Mouse (Mus musculus): Measurements from ENCODE around the gene Def6. TPM values are rescaled to one million over a fixed set of nuclear protein-coding genes. Genes with fewer than 3 reads are reported as not detected.
A peak's percentile ranks its signal among the peaks of the same experiment; 100 is the strongest.

Gene Def6
- polyA plus RNA-seq (2015; fragmentation: Nextera tagmentation; extraction: Ambion mirVana) = 5.8 and 6.2 TPM in 2 replicates

DNA sequence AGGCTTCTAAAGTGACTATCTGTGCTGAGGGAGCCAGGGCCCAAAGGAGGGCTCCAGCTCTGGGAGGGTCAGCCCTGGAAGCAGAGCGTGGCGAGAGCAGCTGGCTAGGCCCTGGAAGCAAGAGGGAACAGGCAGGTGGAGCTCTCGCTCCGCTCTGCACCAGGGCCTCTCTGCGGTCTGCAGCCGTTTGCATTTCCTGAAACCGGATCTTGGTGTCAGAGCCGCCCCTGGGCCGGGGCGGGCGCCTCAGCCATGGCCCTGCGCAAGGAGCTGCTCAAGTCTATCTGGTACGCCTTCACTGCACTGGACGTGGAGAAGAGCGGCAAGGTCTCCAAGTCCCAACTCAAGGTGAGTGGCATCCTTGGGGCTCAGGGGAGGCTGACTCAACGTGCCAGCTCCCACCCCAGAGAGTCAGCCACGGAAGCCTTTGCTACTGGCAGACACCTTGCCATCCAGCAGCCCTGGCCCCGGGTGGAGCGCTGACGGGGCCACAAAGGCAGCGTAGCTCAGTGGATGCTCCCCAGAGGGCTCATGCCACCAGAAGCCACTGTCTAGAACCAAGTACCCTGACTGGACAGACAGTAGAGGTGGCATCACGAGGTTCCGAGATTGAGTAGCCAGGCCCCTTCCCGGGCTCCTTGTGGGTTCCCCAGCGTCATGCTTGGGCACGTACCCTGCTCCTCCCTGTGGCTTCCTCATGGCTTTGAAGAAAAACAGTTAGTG, at the start of gene Def6:
Gene Def6, plus strand, starts transcription at position 188 of the 723 bp plus-strand sequence.
- WGBS = 25% methylated on average over 23 of the region's 26 CpGs
- peak; percentile 76 for TF ChIP-seq CTCF (IDR thresholded peaks at IDR 0.05)
- no peak for TF ChIP-seq EP300 (IDR thresholded peaks at IDR 0.05)
- H3K27ac ChIP-seq (ENCODE audit: low read length) = peak within 1 kb of the TSS; percentile 52
- peaks cover 5% of the 10 kb centered on the region; the same call in 1 of the 2 replicates for H3K4me1 ChIP-seq (ENCODE audit: insufficient read depth, low read depth, low read length)
- peaks cover 5% of the 10 kb centered on the region; the same call in 1 of the 2 replicates for H3K36me3 ChIP-seq (ENCODE audit: insufficient read depth, low read length)
- H3K4me2 ChIP-seq (replicated peaks; ENCODE audit: low read depth, low read length) = peak within 1 kb of the TSS; percentile 48
- ATAC-seq (peak; percentile 89), DNase-seq (ENCODE audit: low spot score) (peak; percentile 90)
- H3K4me3 ChIP-seq (ENCODE audit: low read depth, low read length) = peak within 1 kb of the TSS; percentile 14; the same call in 1 of the 2 replicates
- H3K27me3 ChIP-seq (replicated peaks; ENCODE audit: insufficient read depth, low read length) = no peaks in the 10 kb centered on the region
- H3K9ac ChIP-seq (replicated peaks; ENCODE audit: low read depth) = no peak within 1 kb of the TSS
- H3K9me3 ChIP-seq (ENCODE audit: low read length) = no peaks in the 10 kb centered on the region

DNA sequence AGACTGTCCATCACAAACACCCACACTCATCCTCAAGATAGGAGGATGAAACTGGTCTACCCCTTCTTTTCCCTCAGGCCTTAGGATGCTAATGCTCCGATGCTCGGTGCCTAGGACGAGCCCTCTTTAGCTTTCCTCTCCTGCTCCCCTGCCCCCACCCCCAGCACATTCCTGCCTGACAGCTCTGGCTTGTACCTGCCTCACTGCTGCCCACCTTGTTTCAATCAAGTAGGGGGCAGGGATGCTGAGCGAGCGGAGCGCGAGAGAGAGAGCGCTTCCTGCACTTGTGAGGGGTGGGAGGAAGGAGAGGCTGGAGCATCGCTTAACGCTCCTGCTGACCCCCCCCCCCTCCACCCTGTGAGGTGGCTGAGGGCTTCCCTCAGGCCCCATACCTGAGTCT, 47.2 kb upstream of the Def6 start:
- H3K9me3 ChIP-seq (ENCODE audit: low read length) = no peaks in the 10 kb centered on the region
- no peak overlapping the region for H3K4me3 ChIP-seq (ENCODE audit: low read depth, low read length)
- no peak overlapping the region for H3K9ac ChIP-seq (replicated peaks; ENCODE audit: low read depth)
- no peak overlapping the region for H3K4me2 ChIP-seq (replicated peaks; ENCODE audit: low read depth, low read length)
- H3K36me3 ChIP-seq (ENCODE audit: insufficient read depth, low read length) = no peaks in the 10 kb centered on the region
- no peak overlapping the region for H3K27ac ChIP-seq (ENCODE audit: low read length)
- H3K4me1 ChIP-seq (ENCODE audit: insufficient read depth, low read depth, low read length) = no peaks in the 10 kb centered on the region
- ATAC-seq = no peak
- DNase-seq (ENCODE audit: low spot score) = no peak
- H3K27me3 ChIP-seq (replicated peaks; ENCODE audit: insufficient read depth, low read length) = no peaks in the 10 kb centered on the region; the same call in 1 of the 2 replicates
- TF ChIP-seq EP300 (IDR thresholded peaks at IDR 0.05) (no peak), CTCF (IDR thresholded peaks at IDR 0.05) (no peak)
- WGBS = 22% methylated on average over 10 of the region's 10 CpGs

- WGBS = 20% methylated on average over 11 of the region's 11 CpGs
Measured at GRCm38 (mm10) chr17:28161310-28161881, 46.2 kb upstream of the Def6 start.

GRCm38 (mm10) chr17:28163666-28164065, 43.9 kb upstream of the Def6 start:
- DNase-seq (ENCODE audit: low spot score) = peak; percentile 87
- no peaks in the 10 kb centered on the region; the same call in 1 of the 2 replicates for H3K36me3 ChIP-seq (ENCODE audit: insufficient read depth, low read length)
- no peak overlapping the region for H3K27ac ChIP-seq (ENCODE audit: low read length)
- TF ChIP-seq CTCF (IDR thresholded peaks at IDR 0.05) (peak; percentile 98), EP300 (IDR thresholded peaks at IDR 0.05) (no peak)
- no peaks in the 10 kb centered on the region for H3K9me3 ChIP-seq (ENCODE audit: low read length)
- WGBS = 12% methylated on average over 6 of the region's 6 CpGs
- H3K4me3 ChIP-seq (ENCODE audit: low read depth, low read length) = no peak overlapping the region
- H3K4me2 ChIP-seq (replicated peaks; ENCODE audit: low read depth, low read length) = no peak overlapping the region
- H3K27me3 ChIP-seq (replicated peaks; ENCODE audit: insufficient read depth, low read length) = no peaks in the 10 kb centered on the region; the same call in 1 of the 2 replicates
- no peak overlapping the region for H3K9ac ChIP-seq (replicated peaks; ENCODE audit: low read depth)
- ATAC-seq = peak; percentile 75
- H3K4me1 ChIP-seq (ENCODE audit: insufficient read depth, low read depth, low read length) = no peaks in the 10 kb centered on the region

More at GRCm38 (mm10) chr17:28161310-28161881, 46.2 kb upstream of the Def6 start:
- Histone ChIP-seq H3K27me3 (replicated peaks; ENCODE audit: insufficient read depth, low read length) (no peaks in the 10 kb centered on the region; the same call in 1 of the 2 replicates), H3K9me3 (ENCODE audit: low read length) (no peaks in the 10 kb centered on the region), H3K27ac (ENCODE audit: low read length) (no peak overlapping the region), H3K36me3 (ENCODE audit: insufficient read depth, low read length) (no peaks in the 10 kb centered on the region), H3K9ac (replicated peaks; ENCODE audit: low read depth) (no peak overlapping the region), H3K4me3 (ENCODE audit: low read depth, low read length) (no peak overlapping the region), H3K4me2 (replicated peaks; ENCODE audit: low read depth, low read length) (no peak overlapping the region), H3K4me1 (ENCODE audit: insufficient read depth, low read depth, low read length) (no peaks in the 10 kb centered on the region)
- TF ChIP-seq EP300 (IDR thresholded peaks at IDR 0.05) (no peak), CTCF (IDR thresholded peaks at IDR 0.05) (no peak)
- ATAC-seq (no peak), DNase-seq (ENCODE audit: low spot score) (no peak)

- no peaks in the 10 kb centered on the region for H3K9me3 ChIP-seq (ENCODE audit: low read length)
- WGBS = 87% methylated on average over 6 of the region's 6 CpGs
- no peak overlapping the region for H3K27ac ChIP-seq (ENCODE audit: low read length)
- H3K4me1 ChIP-seq (ENCODE audit: insufficient read depth, low read depth, low read length) = peaks cover 14% of the 10 kb centered on the region; the same call in 1 of the 2 replicates
- no peak overlapping the region for H3K9ac ChIP-seq (replicated peaks; ENCODE audit: low read depth)
- H3K4me2 ChIP-seq (replicated peaks; ENCODE audit: low read depth, low read length) = no peak overlapping the region
- TF ChIP-seq CTCF (IDR thresholded peaks at IDR 0.05) = no peak
- no peak for TF ChIP-seq EP300 (IDR thresholded peaks at IDR 0.05)
- H3K27me3 ChIP-seq (replicated peaks; ENCODE audit: insufficient read depth, low read length) = no peaks in the 10 kb centered on the region
- no peaks in the 10 kb centered on the region; the same call in 1 of the 2 replicates for H3K36me3 ChIP-seq (ENCODE audit: insufficient read depth, low read length)
- DNase-seq (ENCODE audit: low spot score) (peak; percentile 45), ATAC-seq (no peak)
- no peak overlapping the region for H3K4me3 ChIP-seq (ENCODE audit: low read depth, low read length)
Measured at GRCm38 (mm10) chr17:28170460-28171305, 36.9 kb upstream of the Def6 start.

GRCm38 (mm10) chr17:28172690-28173089, 34.9 kb upstream of the Def6 start:
- TF ChIP-seq EP300 (IDR thresholded peaks at IDR 0.05) (no peak), CTCF (IDR thresholded peaks at IDR 0.05) (no peak)
- Histone ChIP-seq H3K4me3 (ENCODE audit: low read depth, low read length) (no peak overlapping the region), H3K4me2 (replicated peaks; ENCODE audit: low read depth, low read length) (no peak overlapping the region), H3K27ac (ENCODE audit: low read length) (no peak overlapping the region), H3K9ac (replicated peaks; ENCODE audit: low read depth) (no peak overlapping the region), H3K36me3 (ENCODE audit: insufficient read depth, low read length) (no peaks in the 10 kb centered on the region; the same call in 1 of the 2 replicates), H3K27me3 (replicated peaks; ENCODE audit: insufficient read depth, low read length) (no peaks in the 10 kb centered on the region), H3K9me3 (ENCODE audit: low read length) (no peaks in the 10 kb centered on the region), H3K4me1 (ENCODE audit: insufficient read depth, low read depth, low read length) (peaks cover 16% of the 10 kb centered on the region; the same call in 1 of the 2 replicates)
- peak; percentile 71 for DNase-seq (ENCODE audit: low spot score)
- peak; percentile 27 for ATAC-seq
- 38% methylated on average over 9 of the region's 9 CpGs for WGBS
